Mouse (Mus musculus) megakaryocyte, embryonic 14.5 days (primary cell): ENCODE data around the gene Gm20388.

ENCODE experiments used
- FLI1 ChIP-seq: IDR thresholded peaks from 2 replicates; pipeline ENCODE4 v1.6.1; 2012; ENCODE audit warnings: low read length, inconsistent platforms, mixed read lengths
- GATA1 ChIP-seq: IDR thresholded peaks from 3 replicates; pipeline ENCODE4 v1.6.1; 2012; ENCODE audit warnings: mixed read lengths, low read length, inconsistent platforms, borderline replicate concordance

DNA sequence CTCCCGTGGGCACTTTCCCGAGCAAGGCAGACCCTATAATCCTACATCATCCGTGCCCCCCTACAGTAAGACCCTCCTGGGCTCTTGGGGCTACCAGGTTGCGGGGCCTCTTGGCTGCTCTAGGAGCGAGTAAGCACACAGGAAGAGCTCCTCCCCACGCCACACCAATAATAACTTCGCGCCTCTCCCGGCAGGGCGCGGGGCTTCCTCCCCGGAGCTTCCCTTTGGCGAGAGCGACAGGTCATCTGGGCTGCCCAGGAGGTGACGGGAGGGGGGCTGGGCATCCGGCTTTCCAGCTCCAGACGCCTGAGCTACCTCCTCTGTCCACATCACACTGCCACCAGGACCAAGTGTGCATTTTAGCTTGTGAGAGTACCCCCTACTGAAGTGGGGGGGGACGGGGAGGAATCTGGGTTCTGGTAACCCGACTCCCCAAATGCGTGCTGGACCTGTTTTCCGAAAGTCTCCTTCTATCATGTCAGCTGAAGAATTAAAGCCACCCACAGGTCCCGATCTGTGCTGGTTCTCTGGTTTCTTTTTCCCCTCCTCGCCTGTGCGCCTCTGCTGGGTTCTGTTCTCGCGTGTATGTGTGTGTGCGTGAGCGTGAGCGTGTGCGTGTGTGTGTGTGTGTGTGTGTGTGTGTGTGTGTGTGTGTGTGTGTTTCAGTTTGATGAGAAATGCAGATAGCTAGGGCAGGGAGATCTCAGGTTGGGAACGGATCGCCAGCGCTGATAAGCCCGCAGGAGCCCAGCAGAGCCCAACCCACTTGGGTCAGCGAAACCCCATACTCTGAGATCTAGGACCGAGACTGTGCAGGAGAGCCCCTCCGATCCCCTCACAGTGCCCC lies 2372.9 kb downstream of the Gm20388 start:
- no peak for TF ChIP-seq GATA1
- no peak for TF ChIP-seq FLI1
